Mouse (Mus musculus) embryonic fibroblast, embryonic 13.5 days (primary cell): ENCODE results near the gene Lrrc49.
A peak's percentile ranks its signal among the peaks of the same experiment; 100 is the strongest.

Experiments
- CTCF ChIP-seq: IDR thresholded peaks from 2 replicates; pipeline ENCODE4 v1.5.1; 2011; ENCODE audit warnings: mild to moderate bottlenecking, control low read depth, low read length, moderate library complexity, borderline replicate concordance; ENCODE audit not compliant: insufficient read depth
- POLR2A ChIP-seq: IDR thresholded peaks from 2 replicates; pipeline ENCODE4 v1.6.1; 2011; ENCODE audit warnings: low read depth, mild to moderate bottlenecking, control low read depth, low read length, moderate library complexity

DNA sequence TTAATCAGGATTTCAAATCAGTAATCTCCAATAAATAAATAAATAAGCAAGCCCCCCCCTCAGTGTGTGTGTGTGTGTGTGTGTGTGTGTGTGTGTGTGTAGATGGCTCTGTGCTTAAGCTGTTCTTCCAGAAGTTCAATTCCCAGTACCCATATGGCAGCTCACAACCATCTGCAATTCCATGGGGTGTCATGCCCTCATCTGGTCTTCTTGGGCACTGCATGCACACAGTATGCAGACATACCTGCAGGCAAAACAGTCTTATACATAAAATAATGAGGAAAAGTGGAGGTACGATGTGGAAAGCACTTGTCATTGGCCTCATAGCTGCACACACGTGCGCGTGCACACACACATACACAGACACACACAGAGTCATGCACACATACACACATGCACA is 136.7 kb downstream of the Lrrc49 start:
- no peak for TF ChIP-seq POLR2A
- TF ChIP-seq CTCF: peak; percentile 34; the same call in 1 of the 2 replicates
